30 mouse cellular contexts compared by ENCODE assay signal in the genomic region with DNA sequence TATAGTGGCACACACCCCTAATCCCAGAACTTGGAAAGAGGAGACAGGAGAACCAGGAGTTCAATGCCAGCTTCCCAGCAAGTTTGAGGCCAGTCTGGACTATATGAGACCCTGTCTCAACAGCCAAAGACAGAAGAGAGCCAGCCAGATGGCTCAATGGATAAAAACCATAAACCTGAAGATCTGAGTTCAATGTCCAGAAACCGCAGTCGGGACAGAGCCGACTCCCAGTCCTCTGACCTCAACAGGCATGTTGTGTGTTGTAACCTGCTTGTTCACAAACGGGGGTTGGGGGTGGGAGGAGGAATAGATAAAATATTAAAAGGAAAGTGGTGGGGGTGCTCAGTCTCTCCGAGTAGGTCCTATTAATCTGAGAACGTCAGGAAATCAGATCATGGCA. TPM values are rescaled to one million over a fixed set of nuclear protein-coding genes. Genes with fewer than 3 reads are reported as not detected.
DNase-seq lines count a peak whose midpoint lies in the region; ATAC-seq lines count a peak whose summit lies in the region.
"Had no signal": no experiment of that assay in that cellular context is flagged by ENCODE, and none has a peak within 500 bp of the region (broad histone marks: within the 10 kb centered on the region; RNA-seq: fewer than 3 reads in every experiment).

No protein-coding gene starts in this region.

- intact Hi-C loops in heart, postnatal 10 days (cut with DNase I): no loop called here

- H3K4me2 ChIP-seq in kidney, embryonic 16.5 days (replicated peaks; ENCODE audit: low read depth, low read length): no peak overlapping the region
- H3K4me2 ChIP-seq in embryonic facial prominence, embryonic 14.5 days (ENCODE audit: low read depth, low read length): no peak overlapping the region
- H3K4me2 ChIP-seq: forebrain, embryonic 15.5 days; heart, embryonic 12.5 days; hindbrain, embryonic 15.5 days; liver, embryonic 11.5 days; stomach, embryonic 15.5 days had no signal

- H3K4me1 ChIP-seq in kidney, embryonic 16.5 days (ENCODE audit: insufficient read depth, low read length): peaks cover 30% of the 10 kb centered on the region
- H3K4me1 ChIP-seq in embryonic facial prominence, embryonic 14.5 days (ENCODE audit: control insufficient read depth, insufficient read depth, low read length): peaks cover 17% of the 10 kb centered on the region
- peaks cover 45% of the 10 kb centered on the region for H3K4me1 ChIP-seq in limb, embryonic 10.5 days

- 41% methylated on average over 6 of the region's 6 CpGs for WGBS in kidney, embryonic 16.5 days
- WGBS in embryonic facial prominence, embryonic 14.5 days: 55% methylated on average over 6 of the region's 6 CpGs
- 73% methylated on average over 6 of the region's 6 CpGs for WGBS in limb, embryonic 10.5 days

- 0 out of 2 replicates have a peak, but pooled peaks cover 3% of the 10 kb centered on the region for H3K9me3 ChIP-seq in kidney, embryonic 16.5 days (ENCODE audit: low read length)
- H3K9me3 ChIP-seq in embryonic facial prominence, embryonic 14.5 days (ENCODE audit: control insufficient read depth, low read length): no peaks in the 10 kb centered on the region
- H3K9me3 ChIP-seq in limb, embryonic 10.5 days (replicated peaks): no peaks in the 10 kb centered on the region
- H3K9me3 ChIP-seq: forebrain, embryonic 15.5 days; heart, embryonic 12.5 days; hindbrain, embryonic 10.5 days; hindbrain, embryonic 15.5 days; stomach, embryonic 15.5 days had no signal

- no peak overlapping the region for H3K27ac ChIP-seq in kidney, embryonic 16.5 days (ENCODE audit: low read length)
- H3K27ac ChIP-seq in embryonic facial prominence, embryonic 14.5 days (replicated peaks; ENCODE audit: low read depth, low read length): peak overlapping the region; percentile 34; the same call in 1 of the 2 replicates
- H3K27ac ChIP-seq in limb, embryonic 10.5 days: peak overlapping the region; percentile 78
- H3K27ac ChIP-seq: forebrain, embryonic 15.5 days; hindbrain, embryonic 10.5 days; hindbrain, embryonic 15.5 days; left cerebral cortex, adult 2 months; stomach, embryonic 15.5 days had no signal

- no peaks in the 10 kb centered on the region for H3K27me3 ChIP-seq in kidney, embryonic 16.5 days (ENCODE audit: insufficient read depth, low read length)
- no peaks in the 10 kb centered on the region for H3K27me3 ChIP-seq in embryonic facial prominence, embryonic 14.5 days (replicated peaks; ENCODE audit: control insufficient read depth, insufficient read depth, low read length)
- peaks cover 4% of the 10 kb centered on the region; the same call in 1 of the 2 replicates for H3K27me3 ChIP-seq in limb, embryonic 10.5 days (ENCODE audit: low read depth, poor library complexity, severe bottlenecking)
- H3K27me3 ChIP-seq: forebrain, embryonic 15.5 days; hindbrain, embryonic 15.5 days; stomach, embryonic 15.5 days had no signal

- no peaks in the 10 kb centered on the region for H3K36me3 ChIP-seq in kidney, embryonic 16.5 days (ENCODE audit: insufficient read depth, low read length)
- no peaks in the 10 kb centered on the region for H3K36me3 ChIP-seq in embryonic facial prominence, embryonic 14.5 days (ENCODE audit: control insufficient read depth, insufficient read depth, low read length)
- no peaks in the 10 kb centered on the region for H3K36me3 ChIP-seq in limb, embryonic 10.5 days
- H3K36me3 ChIP-seq: forebrain, embryonic 15.5 days; heart, embryonic 12.5 days; hindbrain, embryonic 10.5 days; hindbrain, embryonic 15.5 days; stomach, embryonic 15.5 days had no signal

- 0 out of 2 replicates have a peak overlapping the region, but pooled peaks have one; percentile 11 for H3K9ac ChIP-seq in kidney, embryonic 16.5 days (replicated peaks; ENCODE audit: low read length)
- H3K9ac ChIP-seq in embryonic facial prominence, embryonic 14.5 days (ENCODE audit: low read depth, low read length): no peak overlapping the region
- H3K9ac ChIP-seq: forebrain, embryonic 15.5 days; heart, embryonic 12.5 days; hindbrain, embryonic 15.5 days; stomach, embryonic 15.5 days had no signal

- no peak overlapping the region for H3K4me3 ChIP-seq in kidney, embryonic 16.5 days (ENCODE audit: low read length)
- H3K4me3 ChIP-seq in embryonic facial prominence, embryonic 14.5 days (ENCODE audit: low read depth, low read length): no peak overlapping the region
- no peak overlapping the region for H3K4me3 ChIP-seq in limb, embryonic 10.5 days
- H3K4me3 ChIP-seq: forebrain, embryonic 15.5 days; heart, embryonic 12.5 days; hindbrain, embryonic 10.5 days; hindbrain, embryonic 15.5 days; left cerebral cortex, adult 2 months; stomach, embryonic 15.5 days had no signal

- no peak for ATAC-seq in kidney, embryonic 16.5 days (ENCODE audit: low FRiP score, low TSS enrichment)
- ATAC-seq in embryonic facial prominence, embryonic 14.5 days (ENCODE audit: low read depth): no peak
- ATAC-seq in megakaryocyte-erythroid progenitor cell, adult 5-6 weeks (replicated peaks; ENCODE audit: low FRiP score, low TSS enrichment, poor library complexity, severe bottlenecking): no peak
- ATAC-seq: activated CD4-positive, CD25-positive, alpha-beta regulatory T cell, adult 4 months; forebrain, embryonic 15.5 days; inflammation-experienced regulatory T-cells, adult 6 months; lung, postnatal 0 days had no signal

- DNase-seq in kidney, postnatal 4 days: no peak
- no peak for DNase-seq in embryonic facial prominence, embryonic 14.5 days (ENCODE audit: low spot score)
- no peak for DNase-seq in limb, embryonic 10.5 days (ENCODE audit: low spot score)
- no peak for DNase-seq in heart, postnatal 10 days
- no peak for DNase-seq in heart, adult 11 months
- DNase-seq: adrenal gland, adult 2 months; cerebellum, adult 9-11 months; embryo, embryonic 11 days; gastrocnemius, postnatal 25 days; heart, adult 18-20 months; kidney, adult 8-10 months; kidney, postnatal 10 days; layer of hippocampus, adult 9-11 months; lung, adult 18-20 months; lung, postnatal 4 days; midbrain, embryonic 14.5 days; thymus, postnatal 14 days had no signal

RNA-seq across cellular contexts. Expression of a gene that starts 10.4 kb away (rescaled TPM):
- 10.9 and 14.2 TPM in 2 replicates for polyA plus RNA-seq in kidney, embryonic 16.5 days (2015; fragmentation: Nextera tagmentation; extraction: Ambion mirVana)
- 16.3 and 19.6 TPM in 2 replicates for polyA plus RNA-seq in embryonic facial prominence, embryonic 14.5 days (2014; fragmentation: Nextera tagmentation; extraction: Ambion mirVana)
- 13.7 and 18.8 TPM in 2 replicates for polyA plus RNA-seq in limb, embryonic 10.5 days (2016; fragmentation: Nextera tagmentation; extraction: Ambion mirVana)
- total RNA-seq in megakaryocyte-erythroid progenitor cell, adult 5-6 weeks (2014; fragmentation: Nextera tagmentation): 0.35 TPM in 1 of 2 replicates, not detected in the other
- not detected in 2 replicates for total RNA-seq in megakaryocyte-erythroid progenitor cell, adult 5-6 weeks (2017)
- 10 to 100 TPM; 34.3 to 56.2 TPM for total RNA-seq in heart, postnatal 10 days (2021)
- total RNA-seq: monocyte, adult 5-6 weeks had no signal

RNA-seq across cellular contexts. Expression of a gene that starts 43.6 kb away (rescaled TPM):
- 22.8 and 24.7 TPM in 2 replicates for polyA plus RNA-seq in kidney, embryonic 16.5 days (2015; fragmentation: Nextera tagmentation; extraction: Ambion mirVana)
- 14.1 and 14.7 TPM in 2 replicates for polyA plus RNA-seq in embryonic facial prominence, embryonic 14.5 days (2014; fragmentation: Nextera tagmentation; extraction: Ambion mirVana)
- polyA plus RNA-seq in limb, embryonic 10.5 days (2016; fragmentation: Nextera tagmentation; extraction: Ambion mirVana): 4.5 and 5.6 TPM in 2 replicates
- total RNA-seq in megakaryocyte-erythroid progenitor cell, adult 5-6 weeks (2014; fragmentation: Nextera tagmentation): 12.9 and 16.8 TPM in 2 replicates
- total RNA-seq in megakaryocyte-erythroid progenitor cell, adult 5-6 weeks (2017): 9.8 and 11.9 TPM in 2 replicates
- total RNA-seq in heart, postnatal 10 days (2021): 10 to 100 TPM; 41.9 to 45.6 TPM
